Mouse (Mus musculus): ENCODE measurements around the gene Dnah12.

Dnah12 gene

DNA sequence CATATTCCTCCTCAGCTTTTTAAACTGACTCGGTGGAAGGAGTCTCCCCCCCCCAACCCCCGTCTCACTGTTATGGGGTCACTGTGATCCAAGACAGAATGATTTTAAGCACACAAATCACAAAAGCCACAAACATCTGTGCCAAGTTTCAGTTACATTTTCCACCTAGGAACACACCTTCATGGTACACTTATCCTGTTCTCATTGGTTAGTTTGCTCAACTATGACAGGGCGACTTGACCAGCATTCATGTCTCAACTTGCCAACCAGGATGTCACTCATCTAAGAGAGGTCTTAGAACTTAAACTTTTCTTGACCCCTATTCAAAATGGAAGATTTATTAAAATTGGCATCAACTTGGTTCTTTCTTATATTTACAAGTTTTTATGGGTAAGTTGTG is 31.8 kb downstream of the Dnah12 start:
- no peak for DNase-seq

DNA sequence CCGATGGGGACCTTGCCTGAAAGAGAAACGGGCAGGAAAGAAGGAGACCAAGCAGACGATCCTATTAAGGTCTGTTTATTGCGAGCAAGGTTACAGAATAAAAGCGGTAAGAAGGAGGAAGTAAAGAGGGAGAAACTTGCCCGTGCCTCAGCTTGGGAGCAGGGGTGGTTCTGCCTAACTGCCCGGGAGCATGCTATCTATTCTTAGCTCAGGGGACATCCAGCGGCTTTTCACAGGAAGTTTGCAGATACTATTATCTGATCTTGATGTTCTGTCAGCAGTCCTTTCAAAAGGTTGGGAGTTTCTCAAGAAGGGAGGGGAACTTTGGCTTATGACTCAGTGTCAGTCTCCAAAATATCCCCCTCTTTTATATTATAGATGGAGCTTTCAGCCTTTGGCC is 65.5 kb downstream of the Dnah12 start:
- no peak for DNase-seq

DNA sequence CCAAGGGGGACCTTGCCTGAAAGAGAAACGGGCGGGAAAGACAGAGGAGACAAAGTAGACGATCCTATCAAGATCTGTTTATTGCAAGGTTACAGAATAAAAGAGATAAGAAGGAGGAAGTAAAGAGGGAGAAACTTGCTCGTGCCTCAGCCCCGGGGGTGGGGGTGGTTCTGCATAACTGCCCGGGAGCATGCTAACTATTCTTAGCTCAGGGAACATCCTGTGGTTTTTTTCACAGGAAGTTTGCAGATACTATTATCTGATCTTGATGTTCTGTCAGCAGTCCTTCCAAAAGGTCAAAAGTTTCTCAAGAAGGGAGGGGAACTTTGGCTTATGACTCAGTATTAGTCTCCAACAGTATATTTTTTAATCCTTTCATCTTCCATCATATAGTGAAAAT is 71.8 kb downstream of the Dnah12 start:
- DNase-seq, result no peak

DNA sequence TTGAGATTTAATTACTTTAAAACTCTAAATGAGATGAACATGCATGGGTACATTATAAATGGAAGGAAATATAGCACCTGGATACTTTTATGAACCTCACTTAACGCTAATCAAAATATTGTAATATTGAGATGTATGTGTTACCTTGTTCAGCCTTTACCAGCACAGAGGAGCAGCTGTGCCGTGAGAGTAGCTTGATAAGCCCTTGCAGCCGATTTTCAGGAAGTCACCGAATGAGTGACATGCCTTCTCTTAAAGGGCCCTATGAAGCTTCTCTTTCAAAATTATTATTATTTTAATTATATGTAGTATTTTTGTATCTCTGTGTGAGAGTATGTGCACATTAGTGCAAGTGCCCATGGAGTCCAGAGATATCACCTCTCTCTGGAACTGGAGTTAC is 75.1 kb downstream of the Dnah12 start:
- DNase-seq, result no peak

DNA sequence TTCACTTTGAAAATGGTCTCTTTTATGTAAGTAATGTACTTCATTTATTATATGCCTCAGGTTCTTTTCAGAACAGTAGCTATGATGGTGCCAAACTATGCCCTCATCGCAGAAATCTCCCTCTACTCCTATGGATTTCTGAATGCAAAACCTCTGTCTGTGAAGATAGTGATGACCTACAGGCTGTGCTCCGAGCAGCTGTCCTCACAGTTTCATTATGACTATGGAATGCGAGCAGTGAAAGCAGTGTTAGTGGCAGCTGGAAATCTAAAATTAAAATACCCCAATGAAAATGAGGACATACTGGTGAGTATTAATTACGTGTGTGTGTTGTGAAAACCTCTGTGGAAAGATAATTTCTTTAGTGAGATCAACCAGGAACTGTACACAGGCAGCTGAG is 80.5 kb downstream of the Dnah12 start:
- DNase-seq, result no peak

DNA sequence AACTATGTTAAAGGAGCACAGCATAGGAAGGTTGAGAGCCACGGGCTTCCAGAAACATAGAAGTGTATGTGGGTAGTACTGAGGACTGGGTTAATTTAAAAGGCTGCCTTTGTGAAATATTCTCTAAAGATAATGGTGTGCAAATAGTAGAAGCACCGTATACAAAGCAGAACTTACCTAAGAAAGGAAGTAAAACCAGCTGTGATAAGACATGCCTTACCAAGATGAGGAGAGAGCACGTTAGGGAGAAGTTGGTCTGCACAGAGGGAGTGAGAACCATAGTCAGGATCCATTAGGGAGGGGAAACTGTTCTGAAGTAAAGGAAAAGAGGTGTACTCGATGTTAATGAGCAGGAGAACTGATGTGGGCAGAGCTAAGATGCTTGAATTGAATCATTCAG is 90.7 kb downstream of the Dnah12 start:
- no peak for DNase-seq

DNA sequence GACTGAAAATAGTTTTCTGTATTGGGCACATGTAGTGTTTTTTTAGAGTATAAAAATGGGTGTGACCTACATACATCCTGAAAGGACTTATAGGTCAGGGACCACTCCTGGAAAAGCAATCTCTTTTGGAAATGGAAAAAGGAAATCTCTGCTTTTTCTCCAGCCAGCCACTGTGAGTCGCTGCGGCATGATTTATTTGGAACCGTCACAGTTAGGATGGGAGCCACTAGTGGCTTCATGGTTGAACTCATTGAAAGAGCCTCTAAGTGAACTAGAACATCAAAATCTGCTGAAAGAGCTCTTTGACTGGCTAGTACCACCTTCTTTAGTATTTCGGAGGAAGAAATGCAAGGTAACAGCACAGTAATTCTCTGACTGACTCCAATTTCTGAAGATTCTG is 92.6 kb downstream of the Dnah12 start:
- peak; percentile 44 for DNase-seq

DNA sequence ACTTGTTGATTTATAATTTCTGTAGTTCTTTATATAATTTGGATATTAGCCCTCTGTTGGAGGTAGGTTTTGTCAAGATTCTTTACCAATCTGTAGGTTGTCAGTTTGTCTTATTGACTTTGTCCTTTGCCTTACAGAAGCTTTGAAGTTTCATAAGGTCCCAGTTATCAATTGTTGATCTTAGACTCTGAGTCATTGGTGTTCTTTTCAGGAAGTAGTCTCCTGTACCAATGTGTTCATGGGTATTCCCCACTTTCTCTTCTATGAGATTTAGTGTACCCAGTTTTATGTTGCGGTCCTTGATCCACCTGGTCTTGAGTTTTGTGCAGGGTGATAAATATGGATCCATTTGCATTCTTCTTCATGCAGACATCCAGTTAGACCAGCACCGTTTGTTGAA is 101.4 kb downstream of the Dnah12 start:
- DNase-seq, result no peak

DNA sequence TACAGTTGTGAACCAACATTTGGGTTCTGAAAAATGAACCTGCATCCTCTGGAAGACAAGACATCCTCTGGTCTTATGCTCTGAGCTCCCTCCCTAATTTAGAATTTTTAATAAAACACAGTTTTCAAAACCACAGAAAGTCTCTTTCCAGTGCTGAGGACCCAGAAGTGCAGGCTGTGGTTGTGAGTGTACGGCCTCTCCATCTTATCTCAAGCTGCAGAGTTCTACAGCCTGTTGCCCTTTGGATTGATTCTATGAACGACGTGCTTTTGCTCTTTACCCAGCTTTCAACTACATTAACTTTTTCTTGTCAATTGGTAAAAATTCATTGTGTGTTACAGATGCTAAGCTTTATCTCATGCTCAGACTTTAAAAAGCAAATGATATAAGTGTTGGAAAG is 105.3 kb downstream of the Dnah12 start:
- DNase-seq, result no peak

DNA sequence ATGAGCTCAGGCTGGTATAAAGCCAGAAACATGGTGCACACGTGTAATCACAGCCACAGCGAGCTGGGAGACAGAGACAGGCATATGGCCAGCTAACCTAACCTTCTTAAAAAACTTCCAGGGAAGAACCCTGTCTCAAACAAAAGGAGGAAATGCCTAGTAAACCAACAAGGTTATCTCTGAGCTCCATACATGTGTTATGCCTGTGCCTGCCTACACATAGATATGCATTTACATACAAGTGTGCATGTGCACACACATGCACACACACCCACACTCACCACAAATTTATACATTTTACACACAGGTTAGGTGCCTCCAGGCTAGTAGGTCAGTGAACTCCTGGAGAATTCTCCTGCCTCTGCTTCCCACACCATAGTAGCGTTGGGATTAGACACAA is 106.2 kb downstream of the Dnah12 start:
- DNase-seq, result no peak

DNA sequence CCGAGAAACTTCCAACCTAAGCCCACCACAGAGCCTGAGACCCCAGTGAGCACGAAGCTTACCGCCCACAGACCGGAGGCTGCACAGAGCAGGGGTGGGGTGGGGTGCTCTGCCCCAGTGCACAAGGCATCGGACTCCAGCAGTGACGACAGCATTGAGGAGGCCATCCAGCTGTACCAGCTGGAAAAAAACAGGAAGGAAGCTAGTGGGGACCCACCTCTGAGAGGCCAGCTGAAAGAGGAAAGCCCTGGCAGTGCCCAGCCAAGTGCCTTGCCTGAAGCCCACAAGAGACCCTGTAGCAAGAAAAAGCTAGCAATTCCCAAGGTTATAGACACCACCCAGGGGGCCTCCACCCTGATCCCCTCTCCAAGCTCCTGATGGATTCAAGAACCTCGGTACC is 112.4 kb downstream of the Dnah12 start:
- DNase-seq, result no peak

DNA sequence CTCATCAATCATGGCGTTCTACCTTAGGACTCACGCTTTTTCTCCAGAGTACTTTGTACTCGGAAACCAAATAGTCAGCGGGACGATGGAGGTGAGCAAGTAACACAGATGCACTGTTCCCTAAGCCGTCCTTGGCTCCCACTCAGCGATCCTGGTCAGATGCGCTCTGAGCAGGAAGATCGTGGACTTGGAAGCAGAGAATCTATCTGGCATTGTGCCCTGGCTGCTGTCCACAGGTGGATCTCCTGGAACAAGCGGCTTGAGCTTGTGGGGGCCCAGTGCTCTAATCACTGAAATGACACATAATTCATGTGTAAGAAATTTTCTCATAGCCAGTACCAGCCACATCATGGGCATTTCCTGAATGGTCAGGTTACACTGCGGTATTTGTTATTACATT is 119.7 kb downstream of the Dnah12 start:
- no peak for DNase-seq

DNA sequence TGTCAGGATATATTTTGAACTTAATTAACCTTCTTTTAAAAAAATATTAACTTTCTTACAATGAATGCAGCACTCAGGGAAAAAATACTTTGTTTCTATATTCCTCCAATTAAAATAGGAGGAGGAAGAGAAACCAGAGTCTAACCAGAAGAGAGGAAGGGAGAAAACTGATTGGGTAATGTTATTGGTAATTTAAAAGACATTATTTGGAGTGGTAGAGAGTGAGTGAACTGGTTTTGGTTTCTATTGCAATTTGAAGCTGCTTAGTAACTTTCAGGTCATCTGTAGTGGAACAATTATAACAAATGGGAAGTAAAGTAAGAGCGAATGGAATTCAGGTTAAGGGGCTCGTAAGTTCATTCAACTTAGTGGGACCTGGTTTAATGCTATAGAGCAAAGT is 120.8 kb downstream of the Dnah12 start:
- no peak for DNase-seq

DNA sequence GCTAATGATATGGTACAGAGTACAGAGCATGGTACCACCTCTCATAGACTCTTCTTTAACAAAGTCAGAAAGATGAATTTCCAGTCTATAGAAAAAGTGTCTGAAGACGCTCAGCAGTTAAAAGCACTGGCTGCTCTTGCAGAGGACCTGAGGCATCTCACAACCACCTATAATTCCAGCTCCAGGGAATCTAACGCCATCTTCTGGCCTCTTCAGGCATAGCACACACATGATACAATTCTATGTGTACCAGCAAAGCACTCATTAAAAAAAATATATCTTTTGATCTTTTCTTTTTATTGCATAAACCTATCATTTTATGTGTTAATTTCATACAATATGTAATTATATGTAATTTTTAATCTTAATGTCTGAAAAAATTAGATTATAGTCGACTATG is 121.8 kb downstream of the Dnah12 start:
- no peak for DNase-seq

DNA sequence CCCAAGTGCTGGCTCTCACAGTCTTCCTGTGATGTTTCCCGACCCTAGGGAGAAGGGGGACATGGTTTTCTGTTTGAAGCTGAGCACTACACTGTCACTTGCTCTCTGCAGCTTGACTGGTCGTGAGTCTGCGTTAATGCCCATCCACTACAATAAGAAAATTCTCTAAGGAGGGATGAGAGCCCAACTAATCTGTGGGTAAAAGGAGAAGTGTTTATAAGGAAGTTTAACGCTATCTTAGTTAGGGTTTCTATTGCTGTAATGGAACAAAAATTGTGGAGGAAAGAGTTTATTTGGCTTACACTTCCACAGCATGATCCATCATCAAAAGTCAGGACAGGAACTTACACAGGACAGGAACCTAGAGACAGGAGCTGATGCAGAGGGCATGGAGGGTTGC is 123.7 kb downstream of the Dnah12 start:
- DNase-seq, result no peak

DNA sequence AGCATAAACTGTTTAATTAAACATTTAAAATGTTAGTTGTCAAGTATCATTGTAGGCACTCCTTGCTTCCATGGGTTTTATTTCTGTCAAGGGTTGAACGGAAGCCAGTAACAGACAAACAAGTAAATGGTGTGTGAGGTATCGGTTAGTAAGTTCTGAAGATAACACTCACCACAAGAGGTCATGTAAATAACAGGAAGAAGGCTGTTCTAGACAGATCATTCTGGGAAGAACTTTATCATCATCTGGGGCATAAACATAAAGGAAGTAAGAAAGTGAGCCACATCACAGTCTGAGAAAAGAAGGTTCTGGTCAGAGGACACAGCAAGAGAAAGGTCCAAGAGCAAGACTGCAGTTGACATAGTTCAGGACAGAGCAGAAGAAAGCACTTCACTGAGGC is 132.9 kb downstream of the Dnah12 start:
- DNase-seq, result no peak

DNA sequence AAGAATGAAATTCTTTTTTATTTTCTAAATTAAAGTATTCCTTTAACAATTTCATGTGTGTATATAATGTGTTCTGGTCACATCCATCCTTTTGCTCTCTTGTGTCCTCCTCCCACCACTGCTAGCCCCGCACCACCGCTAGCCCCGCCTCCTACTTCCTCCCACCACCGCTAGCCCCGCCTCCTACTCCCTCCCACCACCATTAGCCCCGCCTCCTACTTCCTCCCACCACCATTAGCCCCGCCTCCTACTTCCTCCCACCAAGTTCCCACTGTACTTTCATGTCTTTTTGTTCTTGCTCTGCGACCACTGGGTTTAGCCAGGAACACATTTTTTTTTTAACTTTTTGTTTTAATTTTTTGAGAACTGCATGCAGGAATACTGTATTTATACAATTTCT is 160.0 kb downstream of the Dnah12 start:
- no peak for DNase-seq

DNA sequence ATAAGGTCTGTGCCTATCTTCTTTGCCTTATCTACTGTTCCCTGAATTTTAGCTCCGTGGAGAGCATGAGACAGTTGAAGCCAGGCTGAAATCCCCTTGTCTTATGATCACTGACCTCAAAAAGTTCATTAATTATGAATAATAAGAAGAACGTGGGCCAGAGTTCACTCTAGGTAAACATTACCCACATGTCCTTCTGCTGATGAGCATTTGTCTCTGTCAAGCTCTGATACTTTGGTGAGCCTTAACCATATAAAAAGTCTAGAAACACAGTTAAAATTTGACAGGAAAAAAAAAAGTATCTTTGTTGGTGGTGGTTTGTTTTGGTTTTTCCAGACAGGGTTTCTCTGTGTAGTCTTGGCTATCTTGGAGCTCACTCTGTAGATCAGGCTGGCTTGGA is 161.0 kb downstream of the Dnah12 start:
- no peak for DNase-seq

DNA sequence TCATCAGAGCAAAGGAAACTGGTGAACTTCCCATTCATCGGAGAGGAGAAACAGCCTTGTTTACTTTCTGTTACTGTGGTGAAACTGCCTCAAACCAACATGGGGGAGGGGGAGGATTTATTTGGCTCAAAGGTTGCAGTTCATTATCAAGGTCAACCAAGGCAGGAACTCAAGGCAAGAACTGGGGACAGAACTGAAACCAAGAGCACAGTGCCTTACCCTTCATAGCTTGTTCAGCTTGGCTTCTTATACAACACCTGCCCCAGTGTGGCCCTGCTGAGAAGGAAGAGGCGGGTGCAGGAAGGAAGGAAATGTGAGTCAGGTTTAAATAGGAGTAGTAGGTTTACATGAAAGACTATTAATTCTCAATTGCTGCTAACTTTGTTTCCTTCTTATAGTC is 165.3 kb downstream of the Dnah12 start:
- no peak for DNase-seq

DNA sequence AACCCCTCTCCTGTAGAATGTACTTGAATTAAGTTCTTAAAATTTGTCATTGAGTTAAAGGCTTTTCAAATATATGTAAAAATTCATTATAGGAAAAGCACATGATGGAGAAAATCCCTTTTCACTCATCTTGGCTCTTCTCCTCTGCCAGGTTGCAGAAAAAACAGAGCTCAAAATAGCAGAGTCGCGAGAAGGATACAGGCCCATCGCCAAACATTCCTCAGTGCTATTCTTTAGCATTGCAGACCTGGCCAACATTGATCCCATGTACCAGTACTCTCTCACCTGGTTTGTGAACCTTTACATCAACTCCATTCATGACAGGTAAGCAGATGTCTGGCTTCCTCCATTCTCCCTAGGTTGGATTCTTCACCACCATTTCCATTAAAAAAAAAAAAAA is 165.9 kb downstream of the Dnah12 start:
- DNase-seq, result no peak

DNA sequence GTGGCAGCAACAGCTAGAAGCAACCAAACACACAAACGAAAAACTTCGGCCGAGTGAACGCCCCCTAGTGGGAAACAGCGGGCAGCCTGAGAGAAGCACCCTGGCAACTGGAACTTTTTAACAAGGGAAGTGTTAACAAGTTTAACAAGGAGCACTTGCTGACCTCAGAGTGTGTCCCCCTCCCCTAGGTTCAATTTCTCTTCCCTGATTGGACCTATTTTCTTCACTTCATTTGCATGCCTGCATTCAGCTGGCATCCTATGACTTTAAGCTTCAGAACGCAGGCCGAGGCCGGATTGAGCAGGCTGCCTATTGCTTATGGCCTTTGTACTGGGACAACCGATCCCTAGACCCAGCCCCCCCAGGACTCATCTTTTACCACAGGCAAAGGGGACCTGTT is 174.3 kb downstream of the Dnah12 start:
- DNase-seq, result peak; percentile 19

DNA sequence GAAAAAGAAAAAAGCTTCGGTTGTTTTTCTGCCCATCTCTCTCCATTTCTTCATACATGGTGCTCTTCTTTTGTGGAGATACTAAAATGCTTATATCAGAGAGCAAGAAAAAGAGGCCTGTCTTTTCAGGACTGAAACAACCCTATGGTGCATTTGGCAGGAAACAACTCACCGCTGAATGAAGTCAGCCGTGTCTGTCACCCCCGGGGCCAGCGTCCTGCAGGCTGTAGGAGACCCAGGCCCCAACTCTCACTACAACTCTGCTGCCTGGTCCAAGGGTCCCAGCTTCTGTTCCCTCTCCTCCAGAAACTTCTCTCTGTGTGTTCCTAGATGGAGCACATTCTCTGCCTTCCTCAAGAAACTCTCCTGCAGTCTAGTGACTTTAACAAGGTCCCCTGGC is 175.2 kb downstream of the Dnah12 start:
- no peak for DNase-seq

DNA sequence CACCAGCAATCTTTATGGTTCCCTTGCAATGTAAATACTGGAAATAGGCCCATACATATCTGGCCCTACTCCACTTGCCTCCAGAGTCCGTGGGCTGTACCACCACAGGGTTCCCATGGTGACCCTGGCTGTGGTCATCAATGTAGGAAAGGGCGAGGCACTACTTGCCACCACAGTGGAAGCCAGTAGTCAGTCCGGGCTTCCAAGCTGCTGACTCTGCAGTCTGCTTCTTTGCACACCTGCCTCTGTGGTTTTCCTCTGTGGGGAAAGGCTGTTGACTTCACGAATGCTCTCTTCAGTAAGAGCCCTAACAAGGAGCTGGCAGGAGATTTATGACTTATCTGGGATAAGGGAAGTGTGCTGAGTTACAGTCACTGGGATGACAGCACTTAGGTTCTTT is 185.7 kb downstream of the Dnah12 start:
- no peak for DNase-seq

DNA sequence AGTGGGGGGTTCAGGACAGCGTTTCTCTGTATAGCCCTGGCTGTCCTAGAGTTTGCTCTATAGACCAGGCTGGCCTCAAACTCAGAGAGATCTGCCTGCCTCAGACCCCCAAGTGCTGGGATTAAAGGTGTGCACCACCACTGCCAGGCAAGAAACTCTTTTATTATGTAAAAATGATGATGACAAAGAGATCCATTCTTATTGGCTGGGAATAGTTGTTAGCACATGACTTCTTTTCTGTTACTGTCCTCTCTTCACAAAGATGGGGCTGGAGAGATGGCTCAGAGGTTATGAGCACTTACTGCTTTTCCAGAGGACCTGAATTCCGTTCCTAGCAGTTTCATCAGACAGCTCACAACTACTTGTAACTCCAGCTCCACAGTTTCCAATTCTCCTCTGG is 186.9 kb downstream of the Dnah12 start:
- DNase-seq, result no peak

DNA sequence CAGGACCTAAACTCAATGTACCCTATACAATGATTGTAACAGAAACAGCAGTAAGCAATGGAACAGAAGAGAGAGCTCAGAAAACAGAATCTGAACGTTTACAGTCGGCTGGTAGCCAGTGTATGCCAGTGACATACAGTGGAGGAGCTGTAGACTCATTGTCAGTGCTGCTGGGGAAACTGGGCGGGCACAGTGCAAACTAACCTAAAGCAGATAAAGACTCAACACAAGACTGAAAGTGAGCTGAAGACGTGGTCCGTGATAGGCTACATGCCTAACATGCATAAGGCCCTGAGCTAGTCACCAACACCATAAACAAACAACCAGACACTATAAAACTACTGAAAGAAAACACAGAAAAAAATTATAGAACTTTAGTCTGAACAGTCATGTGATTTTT is 188.6 kb downstream of the Dnah12 start:
- DNase-seq, result no peak

DNA sequence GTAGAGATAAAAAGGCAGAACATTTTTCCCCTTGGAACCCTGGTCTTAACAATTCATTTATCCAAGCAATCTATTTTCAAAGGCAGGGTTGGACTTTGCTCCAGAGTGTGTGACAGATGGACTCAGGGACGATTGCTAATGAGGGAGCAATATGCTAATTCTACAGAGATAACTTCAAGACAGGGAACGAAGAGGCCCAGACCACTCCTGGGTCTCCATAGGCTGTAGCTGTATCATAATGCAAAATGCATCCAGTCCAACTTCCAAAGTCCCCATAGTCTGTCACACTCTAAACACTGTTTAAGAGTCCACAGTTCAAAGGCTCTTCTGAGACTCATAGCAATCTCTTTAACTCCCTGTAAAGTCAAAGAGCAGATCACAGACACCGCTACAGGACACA is 194.2 kb downstream of the Dnah12 start:
- DNase-seq, result no peak

DNA sequence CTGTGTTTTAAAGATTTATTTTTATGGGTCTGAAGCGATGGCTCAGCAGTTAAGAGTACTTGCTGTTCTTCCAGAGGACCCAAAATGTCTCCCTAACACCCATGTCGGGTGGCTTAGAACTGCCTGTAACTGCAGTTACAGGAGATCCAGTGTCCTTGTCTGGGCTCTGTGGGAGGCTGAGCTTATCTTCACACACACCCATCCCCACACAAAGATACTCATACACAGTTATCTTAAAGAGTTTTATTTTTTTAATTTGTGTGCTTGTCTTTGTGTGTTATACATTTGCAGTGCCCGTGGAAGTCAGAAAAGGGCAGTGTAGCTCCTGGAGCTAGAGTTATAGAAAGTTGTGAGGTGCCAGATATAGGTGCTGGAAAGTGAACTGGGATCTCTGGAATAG is 197.7 kb downstream of the Dnah12 start:
- DNase-seq, result no peak

Measured in embryo, embryonic 11 days (tissue).